Mouse (Mus musculus) left cerebral cortex, postnatal 25 days (tissue): ENCODE measurements around the gene Ggt6. TPM values are rescaled to one million over a fixed set of nuclear protein-coding genes. Genes with fewer than 3 reads are reported as not detected.
A peak's percentile ranks its signal among the peaks of the same experiment; 100 is the strongest.

Experiments
- DNase-seq, 2 experiments: peaks; one replicate each; pipeline ENCODE4 v3.0.0; 2022; ENCODE audit warnings: low spot score in 2 of 2, mixed read lengths in 1 of 2
- intact Hi-C: fragments of 180-260 bp; cut with DNase I; formaldehyde crosslinking; loops from one replicate; pipeline ENCODE4 v1.15.1; 2025
- total RNA-seq, 2 experiments: library from RNA; stranded (reverse); gene quantifications; 2 replicates each; pipeline ENCODE4 v1.2.3; 2021

The Ggt6 gene
- total RNA-seq, 2 experiments from 2014 or later, result not detected

GRCm38 (mm10) chr11:72466694-72467507 lies 31.6 kb downstream of the Ggt6 start:
- DNase-seq, result peak in 1 of 2 experiments; percentile 24
- intact Hi-C loops, result no loop called here

DNA sequence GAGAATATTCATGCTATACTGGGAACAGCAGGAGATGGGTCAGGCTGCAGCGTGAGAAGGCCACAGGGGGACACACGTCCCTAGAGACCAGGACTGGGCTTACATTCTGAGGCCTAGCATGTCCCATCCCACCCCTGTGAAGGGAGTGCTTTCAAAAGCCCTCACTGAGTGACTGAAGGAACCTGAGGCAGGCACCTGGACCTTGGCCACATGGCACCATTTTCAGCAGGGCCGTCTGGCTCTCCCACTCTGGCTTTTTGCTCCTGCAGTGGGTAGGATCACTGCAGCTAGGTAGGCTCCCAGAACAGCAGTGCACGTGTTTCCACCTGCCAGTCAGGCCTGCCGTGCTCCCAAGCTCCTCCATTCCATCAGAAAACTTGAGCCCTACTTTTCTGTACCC lies 33.2 kb downstream of the Ggt6 start:
- intact Hi-C loops, result no loop called here
- no peak for DNase-seq

DNA sequence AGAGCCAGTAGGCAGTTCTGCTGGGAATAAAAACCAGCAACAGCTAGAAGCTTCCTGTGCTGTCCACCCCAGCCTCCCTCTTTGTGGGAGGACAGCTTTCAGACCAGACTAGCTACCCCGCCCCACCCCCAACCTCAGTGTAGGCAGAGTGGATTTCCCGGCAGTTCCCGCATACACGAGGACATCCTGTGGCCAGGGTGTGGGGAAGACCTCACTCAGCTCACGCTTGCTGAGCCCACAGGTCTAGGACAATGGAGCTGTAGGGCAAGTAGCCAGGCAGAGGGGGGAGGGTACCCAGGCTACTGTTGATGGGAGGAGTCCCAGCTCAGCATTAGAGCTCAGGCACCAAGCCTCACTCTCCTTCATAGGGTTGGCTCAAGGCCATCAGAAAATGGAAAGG lies 33.9 kb downstream of the Ggt6 start:
- intact Hi-C loops, result no loop called here

DNA sequence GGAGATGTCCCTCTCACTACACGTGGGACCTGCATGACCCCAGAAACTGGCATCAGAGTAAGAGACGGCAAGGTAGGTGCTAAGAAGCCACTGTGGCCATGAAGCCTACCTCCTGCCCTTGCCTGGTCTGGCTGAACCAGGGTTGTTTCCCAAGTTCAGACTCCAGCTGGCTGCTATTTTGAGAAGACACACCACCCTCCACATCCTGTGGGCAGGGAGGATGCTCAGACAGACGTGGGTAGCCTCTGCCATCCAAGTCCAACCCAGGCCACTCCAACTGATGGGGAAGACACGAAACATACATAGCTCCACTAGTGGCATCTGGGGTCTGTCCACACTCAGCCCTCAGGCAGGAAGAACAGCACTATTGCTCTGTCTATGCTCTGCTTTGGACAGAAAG lies 34.7 kb downstream of the Ggt6 start:
- intact Hi-C loops, result no loop called here
- DNase-seq, result peak in 1 of 2 experiments; percentile 40

More for the DNA sequence above, 33.9 kb downstream of the Ggt6 start:
- DNase-seq, result peak in 1 of 2 experiments; percentile 56

GRCm38 (mm10) chr11:72471381-72471780 lies 36.1 kb downstream of the Ggt6 start:
- DNase-seq, result no peak
- intact Hi-C loops, result no loop called here

- DNase-seq, result no peak
- intact Hi-C loops, result no loop called here
These were observed 38.2 kb downstream of the Ggt6 start for GRCm38 (mm10) chr11:72473540-72473939.

- DNase-seq, result no peak
- intact Hi-C loops, result no loop called here
These were observed 39.6 kb downstream of the Ggt6 start for GRCm38 (mm10) chr11:72474926-72475325.

DNA sequence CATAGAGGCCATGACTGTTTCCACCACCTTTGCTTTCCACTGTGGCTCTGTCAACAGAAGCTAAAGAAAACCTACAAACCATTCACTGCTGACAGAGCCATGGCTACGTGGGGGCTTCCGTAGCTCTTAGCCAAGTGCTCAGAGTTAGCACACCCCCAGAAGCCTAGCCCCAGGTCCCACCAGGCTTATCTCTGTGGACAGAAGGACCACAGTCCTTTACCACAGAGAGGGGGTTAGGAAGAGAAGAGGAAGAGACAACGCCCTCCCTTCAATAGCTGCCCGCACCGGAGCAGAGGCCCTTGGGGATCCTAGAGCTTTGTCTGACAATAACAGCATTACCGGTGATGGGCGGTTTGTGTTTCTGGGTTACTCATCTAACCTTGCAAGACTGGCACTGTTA lies 40.1 kb downstream of the Ggt6 start:
- no peak for DNase-seq
- intact Hi-C loops, result no loop called here

DNA sequence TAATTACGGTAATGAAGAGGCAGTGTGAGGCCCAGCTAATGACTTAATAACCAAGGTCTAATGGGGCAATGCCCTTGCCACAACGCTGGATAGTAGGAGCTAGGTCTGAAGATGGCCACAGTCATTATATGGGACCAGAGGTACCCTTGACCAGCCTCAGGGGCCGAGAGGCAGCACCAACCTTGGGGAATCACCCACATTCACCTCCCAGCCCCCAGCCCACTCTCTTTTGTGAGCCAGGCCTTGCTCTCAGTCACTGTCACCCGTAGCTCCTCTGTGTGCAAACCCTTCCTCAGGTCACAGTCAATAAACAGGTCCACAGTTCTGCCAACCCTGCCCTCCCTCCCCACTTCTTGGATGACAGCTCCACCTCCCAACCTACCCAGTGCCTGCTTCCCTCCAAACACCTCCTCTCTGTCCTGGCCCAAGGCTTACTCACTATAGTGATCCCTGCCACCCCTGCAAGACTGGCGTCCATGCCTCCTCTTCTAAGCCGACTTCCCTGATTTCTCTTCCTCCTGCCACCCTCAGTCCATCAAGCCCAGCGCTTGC lies 40.8 kb downstream of the Ggt6 start:
- no peak for DNase-seq
- intact Hi-C loops, result no loop called here

- DNase-seq, result no peak
- intact Hi-C loops, result no loop called here
These were observed 41.9 kb downstream of the Ggt6 start for GRCm38 (mm10) chr11:72477182-72477581.

- DNase-seq, result no peak
- intact Hi-C loops, result no loop called here
These were observed 42.3 kb downstream of the Ggt6 start for GRCm38 (mm10) chr11:72477653-72478052.

DNA sequence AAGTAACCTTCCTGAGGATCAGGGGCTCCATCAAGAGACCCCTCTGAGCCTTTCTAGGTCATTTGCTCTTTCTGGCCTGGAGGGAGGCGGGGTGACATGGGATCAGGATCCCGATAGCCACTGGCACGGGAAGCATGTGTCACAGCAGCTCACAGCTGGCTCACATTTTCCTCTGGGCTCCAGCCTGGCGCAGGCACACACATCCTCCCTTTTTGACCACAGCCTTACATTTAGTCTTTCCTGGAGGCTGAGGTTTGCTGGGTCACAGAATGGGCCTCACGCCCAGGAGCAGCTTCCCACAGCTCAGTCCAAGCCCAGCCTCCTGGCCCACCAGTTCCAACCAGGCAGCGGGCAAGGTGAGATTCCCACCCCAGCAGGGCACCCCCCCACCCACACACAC lies 42.9 kb downstream of the Ggt6 start:
- intact Hi-C loops, result no loop called here
- DNase-seq, result no peak

DNA sequence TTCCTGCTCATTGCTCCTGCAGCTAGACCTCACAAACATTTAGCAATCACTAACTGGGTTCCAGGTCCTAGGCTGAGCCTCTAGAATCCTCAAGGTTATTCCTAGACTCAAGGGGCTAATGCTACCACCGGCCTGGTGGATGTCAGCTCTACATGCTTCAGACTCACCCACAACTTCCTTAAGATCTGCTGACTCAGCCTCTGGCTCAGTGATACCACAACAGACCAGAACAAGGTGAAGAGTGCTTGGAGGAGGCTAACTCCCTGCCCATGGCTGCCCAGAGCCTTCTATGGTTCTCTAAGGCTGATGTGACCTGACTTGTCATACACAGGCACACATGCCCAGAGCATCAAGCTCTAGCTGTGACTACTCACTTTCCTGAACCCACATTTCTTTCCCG lies 44.2 kb downstream of the Ggt6 start:
- DNase-seq, result no peak
- intact Hi-C loops, result no loop called here

- no peak for DNase-seq
- intact Hi-C loops, result no loop called here
These were observed 46.0 kb downstream of the Ggt6 start for GRCm38 (mm10) chr11:72481313-72481712.

DNA sequence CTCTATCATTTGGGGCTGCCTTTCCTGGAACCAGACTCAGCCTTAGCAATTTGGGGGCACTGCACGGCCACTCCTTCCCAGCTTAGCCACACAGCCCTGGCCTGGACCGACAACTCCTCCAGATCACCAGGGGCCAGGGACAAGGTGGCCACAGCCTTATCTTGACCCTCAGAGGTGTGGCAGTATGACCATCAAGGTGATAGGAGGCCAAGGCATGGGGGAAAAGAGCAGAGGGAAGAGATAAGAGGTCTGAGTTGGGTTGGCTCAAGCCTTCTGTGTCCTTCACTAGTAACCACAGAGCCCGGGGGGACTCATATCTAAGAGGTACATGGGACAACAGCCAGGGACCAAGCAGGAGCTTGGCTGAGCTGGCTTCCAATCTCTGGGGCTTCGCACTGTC lies 46.6 kb downstream of the Ggt6 start:
- intact Hi-C loops, result no loop called here
- no peak for DNase-seq

- DNase-seq, result no peak
- intact Hi-C loops, result no loop called here
These were observed 49.2 kb downstream of the Ggt6 start for GRCm38 (mm10) chr11:72484549-72484948.

DNA sequence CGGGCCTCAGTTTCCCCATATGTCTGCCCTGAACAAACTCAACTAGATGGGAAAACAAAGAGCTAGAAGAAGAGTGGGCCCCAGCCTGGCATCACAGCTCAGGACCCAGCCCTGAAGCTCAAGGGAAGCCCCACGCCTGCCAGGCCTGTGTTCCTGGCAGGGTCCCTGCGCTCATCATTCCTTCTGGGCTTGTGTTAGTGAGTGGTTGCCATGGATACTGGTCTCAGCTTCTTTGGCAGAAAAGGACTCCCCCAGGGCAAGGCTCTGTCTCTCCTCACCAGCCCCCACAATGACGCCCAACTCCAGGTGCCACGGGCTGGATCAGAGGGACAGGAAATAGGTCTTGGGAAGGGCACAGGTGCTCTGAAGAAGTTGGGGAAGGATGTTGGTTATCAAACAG lies 49.8 kb downstream of the Ggt6 start:
- peak; percentile 45 to 75 for DNase-seq
- intact Hi-C loops, result loop anchor here (5.0 kb wide), 1 partner anchor 43 kb away; the partner anchor contains the start of gene Mybbp1a

- DNase-seq, result no peak
- intact Hi-C loops, result loop anchor here (5.0 kb wide), 1 partner anchor 44 kb away; the partner anchor contains the start of gene Mybbp1a
These were observed 50.6 kb downstream of the Ggt6 start for GRCm38 (mm10) chr11:72485960-72486359.

DNA sequence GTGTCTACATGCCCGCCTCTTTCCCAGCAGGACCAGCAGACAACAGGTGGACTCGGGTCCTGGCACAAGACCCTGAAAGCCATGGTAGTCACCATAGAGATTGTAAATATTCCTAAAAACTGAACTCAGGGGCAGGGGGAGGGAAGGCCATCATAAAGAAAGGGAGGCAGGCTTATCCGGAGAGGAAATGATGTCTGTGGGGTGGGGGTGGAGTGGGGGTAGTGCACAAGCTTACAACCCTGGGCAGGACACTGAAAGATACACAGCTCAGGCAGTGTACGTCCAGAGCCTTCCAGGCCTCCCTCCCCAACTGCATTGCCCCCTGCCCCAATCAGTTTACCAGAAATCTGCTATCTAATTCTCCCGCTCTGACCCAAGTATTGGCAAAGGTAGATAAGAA lies 51.8 kb downstream of the Ggt6 start:
- no peak for DNase-seq
- intact Hi-C loops, result loop anchor here (5.0 kb wide), 1 partner anchor 45 kb away; the partner anchor contains the start of gene Mybbp1a

GRCm38 (mm10) chr11:72487739-72488138 lies 52.4 kb downstream of the Ggt6 start:
- intact Hi-C loops, result loop anchor here (5.0 kb wide), 1 partner anchor 45 kb away; the partner anchor contains the start of gene Mybbp1a
- DNase-seq, result no peak
